Mouse (Mus musculus) forebrain, embryonic 16.5 days (tissue): Measurements from ENCODE around the gene Acox3. TPM values are rescaled to one million over a fixed set of nuclear protein-coding genes. Genes with fewer than 3 reads are reported as not detected.

Experiments used
- ATAC-seq: fragments of 200-750 bp; cut with Nextera tagmentation; 2 replicates; pipeline ENCODE4 v1.8.0; 2017; ENCODE audit warnings: mild to moderate bottlenecking, moderate library complexity
- H3K27ac ChIP-seq: fragments of 300-500 bp; sonication (generic); 2 replicates; pipeline ENCODE4 v1.5.1; 2014; ENCODE audit warnings: low read length, control low read depth
- H3K27me3 ChIP-seq: fragments of 300-500 bp; sonication (generic); replicated peaks from 2 replicates; pipeline ENCODE4 v1.6.1; 2014; ENCODE audit warnings: low read length; ENCODE audit not compliant: control insufficient read depth, insufficient read depth
- H3K36me3 ChIP-seq: fragments of 300-500 bp; sonication (generic); 2 replicates; pipeline ENCODE4 v1.6.1; 2014; ENCODE audit not compliant: control insufficient read depth, insufficient read depth
- H3K4me1 ChIP-seq: fragments of 300-500 bp; sonication (generic); replicated peaks from 2 replicates; pipeline ENCODE4 v1.6.1; 2014; ENCODE audit warnings: low read length; ENCODE audit not compliant: control insufficient read depth, insufficient read depth
- H3K4me2 ChIP-seq: fragments of 300-500 bp; sonication (generic); 2 replicates; pipeline ENCODE4 v1.6.1; 2014; ENCODE audit warnings: mild to moderate bottlenecking, low read length, control low read depth
- H3K4me3 ChIP-seq: fragments of 300-500 bp; sonication (generic); replicated peaks from 2 replicates; pipeline ENCODE4 v1.5.1; 2014; ENCODE audit warnings: mild to moderate bottlenecking, low read length, control low read depth
- H3K9ac ChIP-seq: fragments of 300-500 bp; sonication (generic); replicated peaks from 2 replicates; pipeline ENCODE4 v1.6.1; 2014; ENCODE audit warnings: low read depth, low read length, control low read depth
- H3K9me3 ChIP-seq: fragments of 300-500 bp; sonication (generic); 2 replicates; pipeline ENCODE4 v1.6.1; 2016; ENCODE audit warnings: low read length; ENCODE audit not compliant: control insufficient read depth
- WGBS: fragments of 180-500 bp; shearing (Covaris S2); extraction: QIAGEN DNeasy Blood & Tissue Kit; methylation state at CpG from one replicate; pipeline ENCODE4 v1.1.7; 2014; 5-methylcytosine and 5-hydroxymethylcytosine counted together
- polyA plus RNA-seq: library from polyadenylated mRNA; unstranded; fragments of >200 nt; fragmentation: Nextera tagmentation; extraction: Ambion mirVana; gene quantifications from 2 replicates; pipeline ENCODE4 v1.2.1, GENCODE M21; 2015

Acox3 gene
- polyA plus RNA-seq, 1 experiment from 2014 or later = 15.9 TPM

DNA sequence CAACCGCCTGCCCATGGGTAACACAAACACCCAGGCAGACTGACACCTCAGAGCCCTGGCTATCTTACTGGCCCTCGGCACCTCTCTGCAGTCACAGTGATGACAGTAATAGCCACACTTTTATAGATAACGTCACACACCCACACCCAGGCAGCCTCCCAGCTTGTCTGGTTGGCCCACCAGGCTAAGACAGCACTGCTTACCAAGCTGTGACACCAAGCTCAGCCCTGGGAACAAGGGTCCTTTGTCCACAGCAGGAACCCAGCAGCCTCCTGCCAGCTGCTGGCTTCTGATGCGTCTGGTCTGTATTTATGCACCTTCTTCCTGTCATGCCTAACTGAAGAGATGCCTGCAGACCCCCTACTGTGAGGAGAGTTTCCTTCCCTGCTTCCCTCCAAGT lies 38.3 kb downstream of the Acox3 start:
- WGBS = 51% methylated on average over 4 of the region's 4 CpGs
- H3K4me2 ChIP-seq = no peak overlapping the region
- H3K36me3 ChIP-seq = no peaks in the 10 kb centered on the region
- no peak overlapping the region for H3K4me3 ChIP-seq
- no peaks in the 10 kb centered on the region for H3K4me1 ChIP-seq
- ATAC-seq = no peak
- H3K9me3 ChIP-seq = no peaks in the 10 kb centered on the region
- H3K9ac ChIP-seq = no peak overlapping the region
- no peaks in the 10 kb centered on the region for H3K27me3 ChIP-seq
- no peak overlapping the region for H3K27ac ChIP-seq

GRCm38 (mm10) chr5:35623831-35624230 lies 41.0 kb downstream of the Acox3 start:
- no peak overlapping the region for H3K9ac ChIP-seq

DNA sequence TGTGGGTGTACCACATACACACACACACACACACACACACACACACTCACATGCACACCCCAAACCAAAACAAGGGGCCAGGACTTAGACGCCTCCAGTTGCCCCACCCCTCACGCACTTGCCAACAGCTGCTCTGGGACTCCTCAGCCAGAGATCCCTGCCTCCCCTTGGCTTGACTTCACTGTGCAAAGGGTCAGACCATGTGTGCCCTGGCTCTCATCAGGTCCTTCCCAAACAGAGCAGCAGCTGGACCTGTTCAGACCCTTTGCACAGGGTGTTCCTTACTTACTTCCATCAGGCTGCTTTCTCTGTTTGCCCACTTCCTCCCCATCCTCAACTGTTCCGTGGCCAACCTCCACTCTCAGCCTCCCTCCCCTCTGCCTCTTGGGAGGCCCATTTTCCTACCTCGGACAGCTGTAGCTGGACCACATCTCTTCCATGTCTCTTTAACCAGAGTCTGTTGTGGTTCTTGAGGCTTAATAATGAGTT lies 42.0 kb downstream of the Acox3 start:
- H3K27ac ChIP-seq = no peak overlapping the region
- no peaks in the 10 kb centered on the region for H3K9me3 ChIP-seq
- ATAC-seq = no peak
- H3K4me2 ChIP-seq = no peak overlapping the region
- no peak overlapping the region for H3K4me3 ChIP-seq
- no peaks in the 10 kb centered on the region for H3K27me3 ChIP-seq
- no peak overlapping the region for H3K9ac ChIP-seq
- H3K4me1 ChIP-seq = 0 out of 2 replicates have a peak, but pooled peaks cover 3% of the 10 kb centered on the region
- WGBS = 74% methylated on average over 4 of the region's 4 CpGs
- H3K36me3 ChIP-seq = no peaks in the 10 kb centered on the region

More at GRCm38 (mm10) chr5:35623831-35624230, 41.0 kb downstream of the Acox3 start:
- Histone ChIP-seq H3K4me2 (no peak overlapping the region), H3K4me3 (no peak overlapping the region), H3K4me1 (0 out of 2 replicates have a peak, but pooled peaks cover 3% of the 10 kb centered on the region), H3K27me3 (no peaks in the 10 kb centered on the region), H3K36me3 (no peaks in the 10 kb centered on the region), H3K27ac (no peak overlapping the region), H3K9me3 (no peaks in the 10 kb centered on the region)
- ATAC-seq = no peak

GRCm38 (mm10) chr5:35626408-35626807 lies 43.6 kb downstream of the Acox3 start:
- no peak for ATAC-seq
- WGBS = 93% methylated on average over 2 of the region's 2 CpGs
- Histone ChIP-seq H3K27ac (no peak overlapping the region), H3K27me3 (no peaks in the 10 kb centered on the region), H3K4me1 (0 out of 2 replicates have a peak, but pooled peaks cover 3% of the 10 kb centered on the region), H3K9me3 (no peaks in the 10 kb centered on the region), H3K36me3 (no peaks in the 10 kb centered on the region), H3K9ac (no peak overlapping the region), H3K4me2 (no peak overlapping the region), H3K4me3 (no peak overlapping the region)

DNA sequence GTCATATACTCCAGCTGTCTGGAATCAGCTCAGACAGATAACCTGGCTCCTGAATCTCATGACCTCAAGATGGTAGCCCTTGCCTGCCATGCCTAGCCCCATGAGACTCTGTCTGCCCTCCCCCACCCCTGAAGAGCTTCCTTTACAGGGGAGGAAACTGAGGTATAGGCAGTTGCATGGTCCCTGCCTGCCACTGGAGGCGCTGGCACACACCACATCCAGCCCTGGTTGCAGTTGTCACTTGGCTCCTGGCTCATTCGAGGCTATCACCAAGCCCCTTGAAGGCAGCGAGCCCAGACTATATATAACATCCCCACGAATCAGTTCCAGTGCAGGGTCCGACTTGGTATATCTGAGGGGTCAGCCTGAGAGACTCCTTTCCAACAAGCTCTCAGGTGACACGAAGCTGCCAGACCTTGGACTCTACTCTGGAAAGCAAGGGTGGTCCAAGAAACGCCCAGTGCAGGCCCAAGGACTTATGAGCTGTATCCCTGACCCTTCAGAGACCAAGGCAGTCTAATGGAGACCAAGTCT lies 44.5 kb downstream of the Acox3 start:
- Histone ChIP-seq H3K9me3 (no peaks in the 10 kb centered on the region), H3K9ac (no peak overlapping the region), H3K27ac (no peak overlapping the region), H3K4me3 (no peak overlapping the region), H3K4me2 (no peak overlapping the region), H3K27me3 (no peaks in the 10 kb centered on the region), H3K36me3 (no peaks in the 10 kb centered on the region), H3K4me1 (0 out of 2 replicates have a peak, but pooled peaks cover 3% of the 10 kb centered on the region)
- no peak for ATAC-seq
- 60% methylated on average over 7 of the region's 7 CpGs for WGBS

GRCm38 (mm10) chr5:35628685-35629084 lies 45.8 kb downstream of the Acox3 start:
- 0 out of 2 replicates have a peak, but pooled peaks cover 3% of the 10 kb centered on the region for H3K4me1 ChIP-seq
- no peaks in the 10 kb centered on the region for H3K36me3 ChIP-seq
- no peaks in the 10 kb centered on the region for H3K9me3 ChIP-seq
- no peak for ATAC-seq
- no peak overlapping the region for H3K9ac ChIP-seq
- WGBS = 35% methylated on average over 1 of the region's 1 CpGs
- H3K27ac ChIP-seq = no peak overlapping the region
- H3K27me3 ChIP-seq = no peaks in the 10 kb centered on the region
- H3K4me2 ChIP-seq = no peak overlapping the region
- H3K4me3 ChIP-seq = no peak overlapping the region

- Histone ChIP-seq H3K36me3 (no peaks in the 10 kb centered on the region), H3K27me3 (no peaks in the 10 kb centered on the region), H3K27ac (no peak overlapping the region), H3K9ac (no peak overlapping the region), H3K4me1 (0 out of 2 replicates have a peak, but pooled peaks cover 3% of the 10 kb centered on the region), H3K4me2 (no peak overlapping the region), H3K9me3 (no peaks in the 10 kb centered on the region), H3K4me3 (no peak overlapping the region)
- ATAC-seq = no peak
Observed at GRCm38 (mm10) chr5:35629333-35629732, 46.5 kb downstream of the Acox3 start.

GRCm38 (mm10) chr5:35630706-35631105 lies 47.9 kb downstream of the Acox3 start:
- Histone ChIP-seq H3K27ac (no peak overlapping the region), H3K9me3 (no peaks in the 10 kb centered on the region), H3K9ac (no peak overlapping the region), H3K4me2 (no peak overlapping the region), H3K4me1 (0 out of 2 replicates have a peak, but pooled peaks cover 3% of the 10 kb centered on the region), H3K4me3 (no peak overlapping the region), H3K36me3 (no peaks in the 10 kb centered on the region), H3K27me3 (no peaks in the 10 kb centered on the region)
- no peak for ATAC-seq
- 58% methylated on average over 1 of the region's 1 CpGs for WGBS

- no peak overlapping the region for H3K9ac ChIP-seq
- H3K36me3 ChIP-seq = no peaks in the 10 kb centered on the region
- no peak overlapping the region for H3K4me2 ChIP-seq
- no peak for ATAC-seq
- H3K27me3 ChIP-seq = no peaks in the 10 kb centered on the region
- H3K9me3 ChIP-seq = no peaks in the 10 kb centered on the region
- 91% methylated on average over 3 of the region's 3 CpGs for WGBS
- H3K4me1 ChIP-seq = 0 out of 2 replicates have a peak, but pooled peaks cover 3% of the 10 kb centered on the region
- no peak overlapping the region for H3K4me3 ChIP-seq
- H3K27ac ChIP-seq = no peak overlapping the region
Observed at GRCm38 (mm10) chr5:35631224-35631623, 48.4 kb downstream of the Acox3 start.

GRCm38 (mm10) chr5:35631755-35632154 lies 48.9 kb downstream of the Acox3 start:
- Histone ChIP-seq H3K9me3 (no peaks in the 10 kb centered on the region), H3K27ac (no peak overlapping the region), H3K27me3 (no peaks in the 10 kb centered on the region), H3K9ac (no peak overlapping the region), H3K36me3 (no peaks in the 10 kb centered on the region), H3K4me2 (no peak overlapping the region), H3K4me3 (no peak overlapping the region), H3K4me1 (0 out of 2 replicates have a peak, but pooled peaks cover 3% of the 10 kb centered on the region)
- ATAC-seq = no peak
- 82% methylated on average over 5 of the region's 5 CpGs for WGBS
